Mouse (Mus musculus): ENCODE data around the gene Ccdc34. TPM values are rescaled to one million over a fixed set of nuclear protein-coding genes. Genes with fewer than 3 reads are reported as not detected.
"Not testable (repeated sequence)": the region's sequence is repeated elsewhere in the genome, so short reads cannot be mapped to it uniquely, and the experiment has no call there.

The Ccdc34 gene
- total RNA-seq, 4 experiments from 2014 or later = 13.4 to 16.5 (median 15.5) TPM

- DNase-seq (ENCODE audit: low spot score in 2 of 2) = no peak
Measured at GRCm38 (mm10) chr2:110077240-110077639, 59.6 kb downstream of the Ccdc34 start.

DNA sequence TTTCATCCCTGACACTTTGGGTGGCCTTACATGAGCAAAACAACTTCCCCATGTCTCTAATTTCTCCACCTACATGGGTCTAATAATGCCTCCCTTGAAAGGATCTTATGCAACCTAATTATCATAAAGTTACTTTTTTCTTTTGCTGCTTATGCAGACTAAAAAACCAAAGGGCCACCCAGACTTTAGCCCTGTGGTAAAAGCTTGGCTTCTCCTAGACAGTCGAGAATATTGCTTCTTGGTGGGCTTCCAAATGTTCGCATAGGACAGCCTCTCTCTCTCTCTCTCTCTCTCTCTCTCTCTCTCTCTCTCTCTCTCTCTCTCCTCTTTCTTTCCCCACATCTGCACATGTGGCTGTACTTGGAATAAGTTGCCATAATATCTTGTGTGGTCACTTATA lies 60.0 kb downstream of the Ccdc34 start:
- no peak for DNase-seq (ENCODE audit: low spot score in 2 of 2)

- no peak for DNase-seq (ENCODE audit: low spot score in 2 of 2)
Measured at GRCm38 (mm10) chr2:110080532-110080931, 62.9 kb downstream of the Ccdc34 start.

- no peak for DNase-seq (ENCODE audit: low spot score in 2 of 2)
Measured at GRCm38 (mm10) chr2:110082975-110083374, 65.4 kb downstream of the Ccdc34 start.

- DNase-seq (ENCODE audit: low spot score in 2 of 2) = no peak
Measured at GRCm38 (mm10) chr2:110085701-110086143, 68.1 kb downstream of the Ccdc34 start.

DNA sequence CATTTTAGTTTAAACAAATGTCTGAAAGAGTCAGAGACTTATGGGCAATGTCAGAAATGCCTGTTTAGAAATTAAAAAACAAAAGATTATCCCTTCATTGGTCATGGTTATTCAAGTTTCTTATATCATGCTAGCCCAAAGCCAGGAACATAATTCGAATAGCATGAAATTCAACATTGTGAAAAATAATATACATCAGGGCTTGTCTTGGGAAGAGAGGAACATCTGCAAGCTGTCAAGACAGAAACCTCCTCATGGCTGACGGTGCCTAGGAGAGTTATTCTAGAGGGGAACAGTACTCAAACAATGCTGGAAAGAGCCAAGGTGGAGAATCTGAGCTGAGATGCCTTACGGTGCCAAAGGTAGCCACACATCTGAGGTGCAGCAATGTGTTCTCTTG lies 96.5 kb downstream of the Ccdc34 start:
- no peak for DNase-seq (ENCODE audit: low spot score in 2 of 2)

DNA sequence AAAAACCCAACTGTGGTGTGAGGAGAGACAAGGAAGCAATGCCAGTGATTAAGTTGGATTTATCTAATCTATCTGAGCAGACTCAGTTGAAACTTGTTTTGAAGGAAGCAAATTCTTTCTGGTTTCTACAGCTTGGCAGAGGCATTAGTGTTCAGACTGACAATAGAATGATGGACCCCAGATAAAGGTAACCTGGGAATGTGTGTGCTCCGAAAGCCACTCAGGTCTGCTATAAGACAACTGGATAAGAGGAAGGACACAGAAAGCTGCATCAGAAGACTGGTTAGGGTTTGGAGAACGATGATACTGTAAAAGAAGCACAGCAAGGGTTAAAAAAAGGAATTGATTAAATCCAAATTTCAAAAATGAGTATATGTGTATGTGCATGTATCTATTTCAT lies 111.8 kb downstream of the Ccdc34 start:
- no peak for DNase-seq (ENCODE audit: low spot score in 2 of 2)

DNA sequence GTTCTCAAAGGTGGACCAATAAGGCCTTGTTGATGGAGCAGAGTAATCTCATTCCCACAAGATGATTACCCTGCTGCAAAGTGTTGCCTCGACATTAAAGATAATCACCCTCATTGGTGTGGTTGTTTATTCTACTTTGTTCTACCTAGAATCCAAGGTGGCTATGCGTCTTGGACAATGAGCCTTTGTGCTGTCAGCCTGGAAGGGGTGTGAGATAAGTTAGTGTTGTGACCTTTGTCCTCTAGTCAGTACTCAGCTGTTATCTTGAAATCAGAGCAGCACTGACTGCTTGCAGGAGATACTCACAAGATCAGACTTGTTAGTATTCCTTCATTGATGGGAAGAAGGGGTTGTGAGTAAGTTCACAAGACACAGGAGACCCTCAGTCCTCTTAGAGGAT lies 114.0 kb downstream of the Ccdc34 start:
- no peak for DNase-seq (ENCODE audit: low spot score in 2 of 2)

- no peak for DNase-seq (ENCODE audit: low spot score in 2 of 2)
Measured at GRCm38 (mm10) chr2:110133356-110134115, 115.9 kb downstream of the Ccdc34 start.

GRCm38 (mm10) chr2:110134765-110135594 lies 117.4 kb downstream of the Ccdc34 start:
- peak; percentile 47 to 80 for DNase-seq (ENCODE audit: low spot score in 2 of 2)

GRCm38 (mm10) chr2:110137291-110137690 lies 119.7 kb downstream of the Ccdc34 start:
- DNase-seq (ENCODE audit: low spot score in 2 of 2) = no peak

DNA sequence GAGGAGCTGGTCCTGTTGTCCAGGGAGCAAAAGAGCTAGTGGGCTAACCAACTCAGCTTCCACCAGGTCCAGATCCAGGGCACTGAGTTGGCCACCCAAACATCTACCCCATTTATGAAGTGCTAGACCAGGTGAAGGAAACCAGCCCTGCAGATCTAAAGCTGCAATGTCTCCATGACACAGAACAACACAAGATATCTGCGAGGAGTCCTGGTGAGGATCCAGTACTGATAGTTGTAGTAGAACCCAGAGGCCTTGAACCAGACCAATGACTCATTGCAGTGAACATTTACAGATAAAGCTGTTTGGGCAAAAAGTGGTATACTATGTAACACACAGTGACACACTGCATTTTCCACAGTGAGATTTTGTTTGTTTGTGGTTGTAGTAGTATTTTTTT lies 120.5 kb downstream of the Ccdc34 start:
- no peak for DNase-seq (ENCODE audit: low spot score in 2 of 2)

- DNase-seq (ENCODE audit: low spot score in 2 of 2) = not testable (repeated sequence)
Measured at GRCm38 (mm10) chr2:110147980-110148379, 130.4 kb downstream of the Ccdc34 start.

DNA sequence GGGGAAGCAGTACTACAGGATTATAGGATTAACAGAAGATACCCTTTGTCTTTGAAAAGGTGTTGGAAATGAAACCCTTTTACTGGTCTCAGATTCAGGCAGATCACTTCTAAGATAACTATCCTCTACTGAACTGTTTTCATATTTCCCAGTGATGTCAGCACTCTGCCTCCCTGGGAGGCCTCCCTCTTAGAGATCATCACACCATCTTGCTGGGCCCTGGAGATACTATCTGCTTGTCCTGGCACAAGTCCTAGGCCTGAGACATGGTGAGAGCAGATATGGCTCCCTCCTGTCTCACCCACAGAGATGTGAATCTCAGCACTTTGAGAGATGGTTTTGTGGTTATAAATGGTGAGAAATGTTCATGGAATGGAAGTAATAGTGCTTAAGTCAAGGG lies 131.6 kb downstream of the Ccdc34 start:
- no peak for DNase-seq (ENCODE audit: low spot score in 2 of 2)

GRCm38 (mm10) chr2:110156321-110156720 lies 138.7 kb downstream of the Ccdc34 start:
- no peak for DNase-seq (ENCODE audit: low spot score in 2 of 2)

DNA sequence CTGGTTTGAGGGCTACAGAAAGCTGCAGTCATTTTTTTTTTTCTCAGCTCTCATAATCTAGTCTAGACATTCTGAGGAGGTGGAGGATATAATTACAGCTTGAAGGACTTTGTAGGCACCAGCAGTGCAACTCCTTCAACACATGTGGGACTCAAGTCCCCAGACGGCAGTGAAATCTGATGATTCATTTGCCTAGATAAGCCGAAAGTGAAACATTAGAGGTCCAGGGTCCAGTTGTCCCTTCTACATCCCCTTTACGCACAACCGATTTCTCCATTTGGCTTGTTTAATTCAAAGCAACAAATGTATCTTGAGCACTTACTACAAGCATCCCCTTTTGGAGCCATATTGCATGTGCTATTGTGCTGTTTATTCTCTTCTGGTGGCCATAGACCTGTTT lies 147.4 kb downstream of the Ccdc34 start:
- DNase-seq (ENCODE audit: low spot score in 2 of 2) = no peak

DNA sequence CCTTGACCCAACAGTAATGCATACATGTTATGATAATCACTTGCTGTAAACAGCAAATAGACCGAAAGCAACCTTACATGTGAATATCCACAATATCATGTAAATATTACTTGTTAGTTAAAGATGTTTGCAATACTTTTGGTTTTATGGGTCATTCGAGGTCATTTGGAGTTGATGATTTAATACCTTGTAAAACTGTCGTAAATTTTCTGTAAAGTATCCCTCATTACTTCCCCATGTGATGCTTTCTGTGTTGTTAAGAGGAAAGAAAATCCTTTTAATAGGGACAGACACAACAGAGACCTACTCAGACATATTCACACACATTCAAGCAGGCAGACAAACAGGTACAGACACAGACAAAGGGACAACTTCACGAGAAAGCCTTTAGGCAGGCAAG lies 150.1 kb downstream of the Ccdc34 start:
- no peak for DNase-seq (ENCODE audit: low spot score in 2 of 2)

- DNase-seq (ENCODE audit: low spot score in 2 of 2) = no peak
Measured at GRCm38 (mm10) chr2:110168361-110168760, 150.7 kb downstream of the Ccdc34 start.

DNA sequence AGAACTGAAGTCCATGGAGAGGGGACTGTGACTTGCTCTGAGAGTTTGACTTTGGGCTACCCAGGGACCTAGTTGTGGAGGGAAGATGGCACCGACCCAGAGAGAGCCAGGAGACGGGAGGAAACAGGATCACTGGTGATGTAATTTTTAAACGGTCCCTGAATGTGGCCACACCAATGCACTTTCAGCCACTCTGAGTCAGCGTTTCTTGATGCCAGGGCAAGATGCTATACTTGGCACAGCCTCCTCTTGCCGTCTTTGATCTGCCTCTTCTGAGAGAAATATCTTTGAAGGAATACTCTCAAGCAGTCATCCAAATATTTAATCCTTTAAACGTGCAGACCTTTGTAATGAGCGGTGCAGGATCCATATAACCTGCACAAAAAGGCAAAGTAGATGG lies 154.8 kb downstream of the Ccdc34 start:
- no peak for DNase-seq (ENCODE audit: low spot score in 2 of 2)

- no peak for DNase-seq (ENCODE audit: low spot score in 2 of 2)
Measured at GRCm38 (mm10) chr2:110173818-110174247, 156.2 kb downstream of the Ccdc34 start.

DNA sequence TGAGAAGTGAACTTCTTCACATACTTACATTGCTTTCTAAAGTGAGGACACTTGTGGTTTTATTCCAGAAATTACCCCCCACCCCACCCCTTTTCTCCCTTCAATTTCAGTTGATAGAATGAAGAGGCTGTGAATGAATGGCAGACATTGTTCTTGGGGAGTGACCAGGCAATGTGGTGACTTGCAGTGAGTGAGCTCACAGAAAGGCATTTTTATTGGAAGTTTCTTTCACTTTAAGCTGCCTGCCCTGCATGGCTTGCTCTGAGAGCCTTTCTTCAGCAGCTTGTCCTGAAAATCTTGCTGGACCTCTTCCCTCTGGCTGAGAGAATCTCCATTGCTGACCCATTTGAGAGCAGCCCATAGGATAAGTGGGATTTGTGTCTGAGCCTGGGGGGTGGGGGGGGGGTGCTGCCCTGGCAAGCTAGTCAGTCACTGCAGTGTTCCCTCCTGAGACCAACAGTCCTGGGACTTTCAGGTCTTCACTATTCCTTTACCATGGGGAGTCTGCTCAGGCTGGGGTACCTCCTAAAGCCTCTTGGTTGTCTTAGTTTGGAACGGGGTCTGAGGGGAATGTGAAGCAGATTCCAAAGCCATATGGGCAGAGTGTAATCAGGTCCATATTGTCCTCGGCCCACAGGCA lies 159.3 kb downstream of the Ccdc34 start:
- DNase-seq (ENCODE audit: low spot score in 2 of 2) = no peak

DNA sequence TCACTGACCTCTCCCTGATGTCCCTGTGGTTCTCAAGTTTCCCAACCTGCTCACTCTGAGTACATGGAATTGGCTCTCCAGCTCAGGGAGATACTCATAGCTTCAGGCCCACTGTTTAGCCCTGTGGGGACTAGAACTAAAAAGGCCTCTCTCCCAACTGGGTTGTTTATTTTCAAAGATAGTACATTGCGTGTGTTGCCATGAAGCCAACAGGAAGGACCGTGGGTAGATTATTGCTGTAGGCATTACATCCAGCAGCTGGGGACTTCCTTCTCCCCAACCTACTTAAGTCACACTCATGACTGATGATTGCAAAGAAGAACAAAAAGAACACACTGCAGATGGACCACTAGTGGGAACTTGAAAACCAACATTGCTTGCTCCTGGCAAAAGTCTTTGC lies 159.8 kb downstream of the Ccdc34 start:
- DNase-seq (ENCODE audit: low spot score in 2 of 2) = no peak

All from layer of hippocampus, adult 8-10 months (tissue).